Comparison of ENCODE assay signal across 13 mouse cellular contexts in the genomic region with DNA sequence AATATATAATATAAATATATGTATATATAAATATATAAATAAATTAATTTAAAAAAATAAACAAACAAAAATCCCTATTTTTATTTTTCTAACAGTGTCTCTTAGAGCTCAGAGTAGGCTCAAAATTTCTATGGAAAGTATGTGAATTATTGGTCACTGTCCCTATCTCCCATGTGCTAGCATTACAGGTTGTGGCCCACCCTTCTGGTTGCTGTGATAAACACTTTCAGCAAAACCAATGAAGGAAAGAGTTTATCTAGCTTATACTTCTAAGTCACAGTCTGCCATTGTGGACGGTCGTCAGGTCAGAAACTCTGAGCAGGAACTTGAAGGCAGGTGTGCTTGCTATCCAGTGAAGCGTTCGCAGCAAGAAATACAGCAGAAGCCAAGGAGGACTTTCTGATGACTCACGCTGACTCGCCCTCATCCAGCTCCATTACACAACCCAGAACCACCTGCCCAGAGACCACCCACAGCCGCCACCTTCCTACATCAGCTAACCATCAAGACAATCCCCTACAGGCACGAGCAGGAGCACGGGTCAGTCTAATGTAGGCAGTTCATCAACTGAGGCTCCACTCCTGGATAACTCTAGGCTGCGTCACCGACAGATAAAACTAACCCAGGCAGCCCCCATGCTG. TPM values are rescaled to one million over a fixed set of nuclear protein-coding genes. Genes with fewer than 3 reads are reported as not detected.
A peak's percentile ranks its signal among the peaks of the same experiment; 100 is the strongest.
DNase-seq lines count a peak whose midpoint lies in the region; ATAC-seq and TF ChIP-seq lines count a peak whose summit lies in the region.
"Had no signal": no experiment of that assay in that cellular context is flagged by ENCODE, and none has a peak within 500 bp of the region (broad histone marks: within the 10 kb centered on the region; RNA-seq: fewer than 3 reads in every experiment).

No protein-coding gene starts in this region.

- no peak overlapping the region for H3K9ac ChIP-seq in stomach, embryonic 15.5 days
- H3K9ac ChIP-seq in stomach, postnatal 0 days (ENCODE audit: low read length) = no peak overlapping the region

- no peak overlapping the region for H3K4me3 ChIP-seq in heart, embryonic 10.5 days
- no peak overlapping the region for H3K4me3 ChIP-seq in stomach, embryonic 15.5 days (replicated peaks)
- no peak overlapping the region for H3K4me3 ChIP-seq in stomach, postnatal 0 days (ENCODE audit: low read depth, low read length)

- H3K36me3 ChIP-seq in heart, embryonic 10.5 days = no peaks in the 10 kb centered on the region
- no peaks in the 10 kb centered on the region for H3K36me3 ChIP-seq in stomach, embryonic 15.5 days
- H3K36me3 ChIP-seq in stomach, postnatal 0 days (ENCODE audit: control insufficient read depth, insufficient read depth, low read length) = no peaks in the 10 kb centered on the region

- no peak for TF ChIP-seq CTCF in stomach, postnatal 0 days (IDR thresholded peaks at IDR 0.05; ENCODE audit: low read depth)

- WGBS in heart, embryonic 10.5 days = 83% methylated on average over 11 of the region's 11 CpGs
- WGBS in stomach, embryonic 15.5 days = 79% methylated on average over 11 of the region's 11 CpGs
- 83% methylated on average over 11 of the region's 11 CpGs for WGBS in stomach, postnatal 0 days

- H3K27ac ChIP-seq in heart, embryonic 10.5 days = peak overlapping the region; percentile 59; the same call in 1 of the 2 replicates
- no peak overlapping the region for H3K27ac ChIP-seq in stomach, embryonic 15.5 days
- no peak overlapping the region for H3K27ac ChIP-seq in stomach, postnatal 0 days (replicated peaks)

- intact Hi-C loops in heart, postnatal 14 days (cut with DNase I) = no loop called here
- intact Hi-C loops in gastrocnemius, postnatal 36 days (cut with DNase I) = no loop called here

- H3K4me2 ChIP-seq in stomach, embryonic 15.5 days = no peak overlapping the region
- no peak overlapping the region for H3K4me2 ChIP-seq in stomach, postnatal 0 days (replicated peaks; ENCODE audit: low read depth)

- H3K4me1 ChIP-seq in heart, embryonic 10.5 days = peaks cover 14% of the 10 kb centered on the region; the same call in 1 of the 2 replicates
- no peaks in the 10 kb centered on the region for H3K4me1 ChIP-seq in stomach, embryonic 15.5 days
- no peaks in the 10 kb centered on the region for H3K4me1 ChIP-seq in stomach, postnatal 0 days (replicated peaks; ENCODE audit: control insufficient read depth, insufficient read depth)

- no peaks in the 10 kb centered on the region for H3K27me3 ChIP-seq in heart, embryonic 10.5 days (ENCODE audit: insufficient read depth, poor library complexity, severe bottlenecking)
- H3K27me3 ChIP-seq in stomach, embryonic 15.5 days (replicated peaks) = no peaks in the 10 kb centered on the region
- H3K27me3 ChIP-seq in stomach, postnatal 0 days (ENCODE audit: control insufficient read depth, insufficient read depth, low read length) = no peaks in the 10 kb centered on the region

- ATAC-seq in stomach, embryonic 15.5 days (ENCODE audit: insufficient read depth, low FRiP score, low read depth) = peak; percentile 53; the same call in 1 of the 2 replicates
- ATAC-seq in stomach, postnatal 0 days (ENCODE audit: low FRiP score, low TSS enrichment) = no peak
- ATAC-seq in megakaryocyte-erythroid progenitor cell, adult 5-6 weeks (replicated peaks; ENCODE audit: low FRiP score, low TSS enrichment, poor library complexity, severe bottlenecking) = peak; percentile 92
- ATAC-seq: midbrain, embryonic 16.5 days had no signal

- no peak for TF ChIP-seq EP300 in stomach, postnatal 0 days (optimal IDR thresholded peaks at IDR 0.05)

- peak; percentile 82 for DNase-seq in heart, embryonic 10.5 days (ENCODE audit: low spot score)
- DNase-seq in heart, postnatal 14 days = no peak
- no peak for DNase-seq in stomach, postnatal 0 days (ENCODE audit: low spot score)
- peak; percentile 75 for DNase-seq in liver
- DNase-seq in gastrocnemius, postnatal 36 days = no peak
- DNase-seq in ovary, postnatal 10 days (ENCODE audit: low spot score) = no peak
- DNase-seq: adrenal gland, postnatal 10 days; cerebellum, adult 9-11 months; kidney, adult 9 months; lung, adult 2 months had no signal

- H3K9me3 ChIP-seq in heart, embryonic 10.5 days = no peaks in the 10 kb centered on the region
- no peaks in the 10 kb centered on the region for H3K9me3 ChIP-seq in stomach, embryonic 15.5 days
- H3K9me3 ChIP-seq in stomach, postnatal 0 days (ENCODE audit: control insufficient read depth, low read length) = no peaks in the 10 kb centered on the region

RNA-seq across cellular contexts. Expression of gene Frs2, which starts 18.6 kb away (rescaled TPM):
- 20.0 and 23.0 TPM in 2 replicates for polyA plus RNA-seq in heart, embryonic 10.5 days (2016; fragmentation: Nextera tagmentation; extraction: Ambion mirVana)
- 10 to 100 TPM; 17.9 to 19.5 TPM for total RNA-seq in heart, postnatal 14 days (2021)
- polyA plus RNA-seq in stomach, embryonic 15.5 days (2015; fragmentation: Nextera tagmentation; extraction: Ambion mirVana) = 18.4 and 18.8 TPM in 2 replicates
- polyA plus RNA-seq in stomach, postnatal 0 days (2015; fragmentation: Nextera tagmentation; extraction: Ambion mirVana) = 11.6 and 11.9 TPM in 2 replicates
- 20.7 and 22.7 TPM in 2 replicates for total RNA-seq in megakaryocyte-erythroid progenitor cell, adult 5-6 weeks (2014; fragmentation: Nextera tagmentation)
- 9.6 and 22.9 TPM in 2 replicates for total RNA-seq in megakaryocyte-erythroid progenitor cell, adult 5-6 weeks (2017)
- 1 to 10 TPM; 7.6 to 8.9 TPM for total RNA-seq in gastrocnemius, postnatal 36 days (2021)

RNA-seq across cellular contexts. Expression of gene Yeats4, which starts 57.4 kb away (rescaled TPM):
- polyA plus RNA-seq in heart, embryonic 10.5 days (2016; fragmentation: Nextera tagmentation; extraction: Ambion mirVana) = 63.4 and 76.6 TPM in 2 replicates
- total RNA-seq in heart, postnatal 14 days (2021) = 10 to 100 TPM; 28.0 to 28.8 TPM
- 62.4 and 64.3 TPM in 2 replicates for polyA plus RNA-seq in stomach, embryonic 15.5 days (2015; fragmentation: Nextera tagmentation; extraction: Ambion mirVana)
- 36.9 and 38.2 TPM in 2 replicates for polyA plus RNA-seq in stomach, postnatal 0 days (2015; fragmentation: Nextera tagmentation; extraction: Ambion mirVana)
- total RNA-seq in megakaryocyte-erythroid progenitor cell, adult 5-6 weeks (2014; fragmentation: Nextera tagmentation) = 65.0 and 70.8 TPM in 2 replicates
- total RNA-seq in megakaryocyte-erythroid progenitor cell, adult 5-6 weeks (2017) = 113 and 125 TPM in 2 replicates
- 10 to 100 TPM; 12.8 to 14.8 TPM for total RNA-seq in gastrocnemius, postnatal 36 days (2021)

Comparison
In these comparisons a context has a peak if more than half of its experiments do, and no peak if none do; other contexts are left out.
1. DNase-seq: peak in heart, embryonic 10.5 days (single experiment) and liver (single experiment); none in heart, postnatal 14 days (0 of 2), stomach, postnatal 0 days (single experiment), gastrocnemius, postnatal 36 days (0 of 2) and ovary, postnatal 10 days (single experiment).